Mouse (Mus musculus) intestine, embryonic 14.5 days (tissue): ENCODE results near the gene Hist2h3c1. TPM values are rescaled to one million over a fixed set of nuclear protein-coding genes. Genes with fewer than 3 reads are reported as not detected.
"Not testable (repeated sequence)": the region's sequence is repeated elsewhere in the genome, so short reads cannot be mapped to it uniquely, and the experiment has no call there.

Experiments used
- ATAC-seq: fragments of 200-750 bp; cut with Nextera tagmentation; replicated peaks from 2 replicates; pipeline ENCODE4 v1.8.0; 2017; ENCODE audit warnings: low read depth, moderate number of reproducible peaks, moderate TSS enrichment, moderate library complexity; ENCODE audit not compliant: low FRiP score, low TSS enrichment
- DNase-seq: peaks from one replicate; pipeline ENCODE4 v3.0.0-alpha.2; 2018; ENCODE audit warnings: low spot score
- H3K27ac ChIP-seq: fragments of 300-500 bp; sonication (generic); 2 replicates; pipeline ENCODE4 v1.5.1; 2014; ENCODE audit warnings: low read depth, mild to moderate bottlenecking, control low read depth
- H3K27me3 ChIP-seq: fragments of 300-500 bp; sonication (generic); replicated peaks from 2 replicates; pipeline ENCODE4 v1.6.1; 2014; ENCODE audit warnings: low read length, control low read depth; ENCODE audit not compliant: control insufficient read depth, insufficient read depth
- H3K36me3 ChIP-seq: fragments of 300-500 bp; sonication (generic); 2 replicates; pipeline ENCODE4 v1.6.1; 2014; ENCODE audit warnings: low read length, control low read depth; ENCODE audit not compliant: control insufficient read depth, insufficient read depth
- H3K4me1 ChIP-seq: fragments of 300-500 bp; sonication (generic); replicated peaks from 2 replicates; pipeline ENCODE4 v1.6.1; 2014; ENCODE audit warnings: low read length, control low read depth, mixed read lengths; ENCODE audit not compliant: control insufficient read depth, insufficient read depth
- H3K4me2 ChIP-seq: fragments of 300-500 bp; sonication (generic); 2 replicates; pipeline ENCODE4 v1.6.1; 2014; ENCODE audit warnings: low read length
- H3K4me3 ChIP-seq: fragments of 300-500 bp; sonication (generic); 2 replicates; pipeline ENCODE4 v1.5.1; 2014; ENCODE audit warnings: low read depth, low read length, control low read depth, mixed read lengths
- H3K9ac ChIP-seq: fragments of 300-500 bp; sonication (generic); 2 replicates; pipeline ENCODE4 v1.6.1; 2014; ENCODE audit warnings: mild to moderate bottlenecking, low read length
- H3K9me3 ChIP-seq: fragments of 300-500 bp; sonication (generic); 2 replicates; pipeline ENCODE4 v1.6.1; 2016; ENCODE audit warnings: low read length, control low read depth; ENCODE audit not compliant: control insufficient read depth
- WGBS: fragments of 180-500 bp; shearing (Covaris S2); extraction: QIAGEN DNeasy Blood & Tissue Kit; methylation state at CpG from one replicate; pipeline ENCODE4 v1.1.7; 2014; 5-methylcytosine and 5-hydroxymethylcytosine counted together
- polyA plus RNA-seq: library from polyadenylated mRNA; unstranded; fragments of >200 nt; fragmentation: Nextera tagmentation; extraction: Ambion mirVana; gene quantifications from 2 replicates; pipeline ENCODE4 v1.2.1, GENCODE M21; 2014

The Hist2h3c1 gene
- polyA plus RNA-seq, 1 experiment from 2014 or later, result 2.0 TPM

DNA sequence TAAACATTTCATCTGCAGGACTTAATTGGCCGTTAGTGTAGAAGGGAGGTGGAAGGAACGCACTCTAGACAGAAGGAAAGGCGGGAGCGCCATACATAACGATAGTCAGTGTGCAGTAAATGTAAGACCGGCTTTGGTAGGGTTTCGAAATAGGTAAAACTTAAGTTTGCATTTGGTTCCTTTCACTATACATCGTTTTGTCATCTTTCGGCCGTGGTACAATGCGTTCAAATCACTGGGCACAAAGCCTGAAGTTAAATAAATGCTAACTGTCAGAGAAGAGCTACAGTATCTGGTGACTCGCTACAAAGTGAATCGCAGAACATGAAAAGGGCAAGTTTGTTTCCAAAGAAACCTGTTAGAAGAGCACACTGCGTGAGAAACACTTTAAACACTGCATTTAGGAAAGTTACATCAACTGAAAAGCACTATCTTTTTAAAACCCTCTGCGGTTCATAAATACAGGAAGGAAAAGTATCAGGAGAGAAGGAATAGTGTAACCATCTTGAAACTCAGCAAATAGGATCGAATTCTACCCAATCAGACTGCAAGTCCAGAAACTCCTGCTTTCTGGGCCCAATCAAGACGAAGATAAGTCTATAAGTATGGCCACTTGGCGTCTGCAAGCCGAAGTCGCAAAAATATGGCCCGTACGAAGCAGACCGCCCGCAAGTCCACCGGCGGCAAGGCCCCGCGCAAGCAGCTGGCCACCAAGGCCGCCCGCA is 21.7 kb downstream of the Hist2h3c1 start, which contains the start of gene Hist2h3b:
Gene Hist2h3b, plus strand, starts transcription at position 604 of the 725 bp plus-strand sequence.
- Histone ChIP-seq H3K4me3 (peak within 1 kb of the TSS; percentile 58), H3K9ac (peak within 1 kb of the TSS; percentile 82), H3K27me3 (no peaks in the 10 kb centered on the region), H3K36me3 (no peaks in the 10 kb centered on the region), H3K9me3 (no peaks in the 10 kb centered on the region), H3K4me1 (peaks cover 21% of the 10 kb centered on the region), H3K27ac (peak within 1 kb of the TSS; percentile 98), H3K4me2 (peak within 1 kb of the TSS; percentile 90)
- peak; percentile 56; the same call in 1 of the 2 replicates for ATAC-seq
- peak; percentile 89 for DNase-seq
- 20% methylated on average over 27 of the region's 30 CpGs for WGBS

DNA sequence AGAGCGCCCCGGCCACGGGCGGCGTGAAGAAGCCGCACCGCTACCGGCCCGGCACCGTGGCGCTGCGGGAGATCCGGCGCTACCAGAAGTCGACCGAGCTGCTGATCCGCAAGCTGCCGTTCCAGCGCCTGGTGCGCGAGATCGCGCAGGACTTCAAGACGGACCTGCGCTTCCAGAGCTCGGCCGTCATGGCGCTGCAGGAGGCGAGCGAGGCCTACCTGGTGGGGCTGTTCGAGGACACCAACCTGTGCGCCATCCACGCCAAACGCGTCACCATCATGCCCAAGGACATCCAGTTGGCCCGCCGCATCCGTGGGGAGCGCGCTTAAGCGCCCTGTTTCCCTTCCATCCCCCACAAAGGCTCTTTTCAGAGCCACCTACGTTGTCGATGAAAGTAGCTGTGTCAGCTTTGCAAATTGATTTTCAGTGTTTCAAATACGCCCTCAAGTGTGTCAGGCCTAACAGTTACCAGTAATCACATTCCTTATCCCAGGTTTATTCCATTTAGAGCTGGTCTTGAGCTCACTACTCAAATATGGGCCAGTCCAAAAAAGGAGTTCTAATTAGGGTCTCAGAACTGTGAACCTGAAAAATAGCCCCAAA is 22.4 kb downstream of the Hist2h3c1 start:
- ATAC-seq, result peak; percentile 46; the same call in 1 of the 2 replicates
- Histone ChIP-seq H3K4me1 (peaks cover 19% of the 10 kb centered on the region), H3K27ac (peak overlapping the region; percentile 98), H3K4me3 (peak overlapping the region; percentile 58), H3K9ac (peak overlapping the region; percentile 82), H3K4me2 (peak overlapping the region; percentile 90)
- not testable (repeated sequence) for H3K9me3 ChIP-seq, H3K36me3 ChIP-seq, H3K27me3 ChIP-seq
- DNase-seq, result peak; percentile 72
- WGBS, result 0% methylated on average over 9 of the region's 44 CpGs

DNA sequence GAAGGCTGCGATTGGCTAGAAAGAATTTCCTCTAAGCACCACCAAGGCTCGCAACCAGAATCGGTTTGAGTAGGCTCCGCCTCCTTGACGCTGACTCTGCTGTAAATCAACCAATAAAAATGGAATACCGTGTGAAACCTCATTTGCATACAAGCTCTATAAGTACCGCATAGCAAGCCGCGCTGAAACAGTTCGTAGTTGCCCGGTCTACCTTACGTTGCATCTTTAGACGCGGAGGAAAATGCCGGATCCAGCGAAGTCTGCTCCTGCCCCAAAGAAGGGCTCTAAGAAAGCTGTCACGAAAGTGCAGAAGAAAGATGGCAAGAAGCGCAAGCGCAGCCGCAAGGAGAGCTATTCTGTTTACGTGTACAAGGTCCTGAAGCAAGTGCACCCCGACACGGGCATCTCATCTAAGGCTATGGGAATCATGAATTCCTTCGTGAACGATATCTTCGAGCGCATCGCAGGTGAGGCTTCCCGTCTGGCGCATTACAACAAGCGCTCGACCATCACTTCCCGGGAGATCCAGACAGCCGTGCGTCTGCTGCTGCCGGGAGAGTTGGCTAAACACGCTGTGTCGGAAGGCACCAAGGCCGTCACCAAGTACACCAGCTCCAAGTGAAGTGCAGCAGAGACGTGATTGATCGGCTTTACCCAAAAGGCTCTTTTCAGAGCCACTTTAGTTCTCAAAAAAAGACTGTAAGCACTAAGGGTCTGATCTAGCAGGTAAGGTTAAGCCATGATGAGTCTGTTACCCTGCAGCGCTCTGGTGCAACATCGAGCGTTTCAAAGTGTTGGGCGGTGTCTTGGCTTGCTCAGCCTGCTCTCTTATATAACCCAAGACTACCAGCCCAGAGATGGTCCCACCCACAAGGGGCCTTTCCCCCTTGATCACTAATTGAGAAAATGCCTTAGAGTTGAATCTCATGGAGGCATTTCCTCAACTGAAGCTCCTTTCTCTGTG is 23.3 kb downstream of the Hist2h3c1 start, which contains the start of gene Hist2h2bb:
Gene Hist2h2bb, plus strand, starts transcription at position 242 of the 964 bp plus-strand sequence.
- WGBS, result under 1% methylated on average over 45 of the region's 45 CpGs
- ATAC-seq (peak; percentile 95), DNase-seq (peak; percentile 98)

DNA sequence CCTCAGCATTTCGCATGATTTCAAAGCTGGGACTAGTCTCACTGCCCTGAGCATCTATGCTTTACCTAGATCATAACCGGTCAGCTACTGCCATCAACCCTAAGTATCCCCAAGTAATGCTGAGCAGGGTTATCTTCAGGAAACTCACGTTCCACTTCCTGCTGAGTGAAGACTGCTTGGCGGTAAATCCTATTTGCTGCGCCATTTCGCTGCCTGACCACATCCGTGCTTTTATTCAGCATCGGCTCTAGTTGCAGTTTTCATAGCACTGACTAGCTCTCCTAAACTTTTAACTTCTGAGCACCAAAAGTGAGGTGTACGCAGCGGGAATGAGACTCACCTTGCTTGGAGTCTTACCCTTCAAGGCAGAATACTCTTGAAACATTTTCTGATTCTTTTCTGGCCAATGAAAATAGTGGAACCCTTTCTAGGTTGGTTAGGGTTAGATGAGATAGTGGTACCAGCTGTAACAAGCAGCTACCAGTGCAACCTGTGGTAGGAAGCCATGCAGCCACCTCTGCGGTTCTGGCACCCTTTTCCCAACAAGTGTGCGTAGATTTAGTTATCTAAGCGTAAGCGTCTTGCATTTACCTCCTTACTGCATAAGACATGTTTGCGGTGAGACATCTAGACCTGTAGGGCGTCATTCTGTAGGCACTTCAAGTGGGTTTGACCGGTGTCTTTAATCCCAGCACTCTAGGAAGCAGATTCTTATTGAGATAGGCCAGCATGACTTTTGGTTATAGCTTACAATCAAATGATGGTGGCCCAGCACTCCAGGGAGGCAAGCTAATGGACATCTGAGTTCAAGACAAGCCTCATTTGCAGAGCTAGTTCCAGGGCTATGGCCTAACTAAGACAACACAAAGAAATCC is 27.3 kb downstream of the Hist2h3c1 start:
- ATAC-seq (no peak), DNase-seq (no peak)
- Histone ChIP-seq H3K9ac (no peak overlapping the region), H3K27ac (no peak overlapping the region), H3K9me3 (no peaks in the 10 kb centered on the region), H3K4me2 (no peak overlapping the region), H3K4me1 (peaks cover 3% of the 10 kb centered on the region; the same call in 1 of the 2 replicates), H3K36me3 (no peaks in the 10 kb centered on the region), H3K27me3 (no peaks in the 10 kb centered on the region), H3K4me3 (no peak overlapping the region)
- WGBS, result 87% methylated on average over 17 of the region's 17 CpGs

More for the DNA sequence above, 23.3 kb downstream of the Hist2h3c1 start, which contains the start of gene Hist2h2bb:
- Histone ChIP-seq H3K4me3 (peak within 1 kb of the TSS; percentile 58), H3K4me1 (peaks cover 10% of the 10 kb centered on the region), H3K27ac (peak within 1 kb of the TSS; percentile 98), H3K9me3 (no peaks in the 10 kb centered on the region), H3K9ac (peak within 1 kb of the TSS; percentile 82), H3K4me2 (peak within 1 kb of the TSS; percentile 90), H3K36me3 (no peaks in the 10 kb centered on the region), H3K27me3 (no peaks in the 10 kb centered on the region)

DNA sequence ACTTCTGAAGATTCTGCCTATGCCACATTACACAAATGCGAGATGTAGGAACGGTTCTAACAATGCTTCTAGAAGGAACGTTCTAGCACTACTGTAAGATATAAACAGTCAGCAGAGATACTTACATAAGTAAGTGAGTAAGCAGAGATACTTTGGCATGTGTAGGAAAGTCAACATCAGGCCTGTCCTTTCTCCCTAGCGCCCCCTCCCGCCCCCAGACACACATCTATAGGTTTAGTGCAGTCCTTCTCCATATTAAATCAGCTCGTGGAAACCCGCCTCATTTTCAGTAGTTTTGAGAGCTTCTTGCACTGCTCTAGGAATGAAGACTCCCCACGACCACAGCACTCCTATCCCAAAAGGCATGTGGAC is 30.9 kb downstream of the Hist2h3c1 start:
- H3K27ac ChIP-seq, result peak overlapping the region; percentile 76; the same call in 1 of the 2 replicates
- no peak for DNase-seq
- no peaks in the 10 kb centered on the region for H3K27me3 ChIP-seq
- H3K9me3 ChIP-seq, result no peaks in the 10 kb centered on the region
- H3K9ac ChIP-seq, result peak overlapping the region; percentile 63
- H3K36me3 ChIP-seq, result no peaks in the 10 kb centered on the region
- H3K4me3 ChIP-seq, result peak overlapping the region; percentile 45
- 13% methylated on average over 8 of the region's 8 CpGs for WGBS
- no peaks in the 10 kb centered on the region; the same call in 1 of the 2 replicates for H3K4me1 ChIP-seq
- H3K4me2 ChIP-seq, result peak overlapping the region; percentile 81
- peak; percentile 10 for ATAC-seq

DNA sequence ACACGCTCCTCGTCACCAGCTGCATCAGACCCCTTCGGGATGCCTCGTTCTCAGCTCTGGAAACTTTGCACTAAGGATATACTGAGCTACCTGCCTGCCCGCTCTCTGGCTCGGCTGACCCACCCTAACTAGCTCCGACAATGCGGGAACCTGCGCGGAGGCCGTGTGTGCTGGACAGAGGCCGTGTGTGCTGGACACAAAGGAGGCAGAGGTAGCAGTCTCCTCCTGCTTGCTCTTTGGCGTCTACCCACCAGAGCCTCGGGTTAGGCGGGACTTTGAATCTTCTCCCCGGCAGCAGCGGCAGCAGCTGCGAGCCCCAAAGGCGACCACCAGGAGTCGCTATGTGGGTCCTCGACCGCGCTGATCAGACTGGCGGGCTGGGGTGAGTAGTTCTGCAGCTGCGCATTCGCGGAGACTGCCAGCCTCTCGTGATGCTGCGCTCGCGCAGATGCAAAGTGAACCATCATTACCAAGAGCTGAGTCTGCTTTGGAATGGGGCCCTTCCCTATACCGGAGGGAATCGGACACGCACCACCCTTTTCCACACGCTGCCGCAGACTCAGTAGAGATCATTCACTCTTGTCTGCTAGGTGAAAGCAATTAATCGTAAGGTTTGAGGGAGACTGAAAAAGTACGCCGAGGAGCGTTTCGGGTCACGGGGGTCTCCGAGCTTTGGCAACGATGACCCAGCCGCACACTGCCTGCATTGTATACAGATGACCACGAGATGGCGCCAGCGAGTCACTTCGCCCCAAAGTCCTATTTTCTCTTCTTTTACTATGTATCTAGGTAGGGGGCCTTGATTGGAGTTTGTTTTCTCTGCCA is 31.5 kb downstream of the Hist2h3c1 start:
- peaks cover under 1% of the 10 kb centered on the region; the same call in 1 of the 2 replicates for H3K27me3 ChIP-seq
- H3K9me3 ChIP-seq, result no peaks in the 10 kb centered on the region
- peak; percentile 98 for DNase-seq
- peak; percentile 94 for ATAC-seq
- H3K27ac ChIP-seq, result peak overlapping the region; percentile 76
- H3K9ac ChIP-seq, result peak overlapping the region; percentile 63
- peak overlapping the region; percentile 45 for H3K4me3 ChIP-seq
- peak overlapping the region; percentile 81 for H3K4me2 ChIP-seq
- WGBS, result under 1% methylated on average over 49 of the region's 49 CpGs
- no peaks in the 10 kb centered on the region for H3K36me3 ChIP-seq
- H3K4me1 ChIP-seq, result no peaks in the 10 kb centered on the region; the same call in 1 of the 2 replicates

DNA sequence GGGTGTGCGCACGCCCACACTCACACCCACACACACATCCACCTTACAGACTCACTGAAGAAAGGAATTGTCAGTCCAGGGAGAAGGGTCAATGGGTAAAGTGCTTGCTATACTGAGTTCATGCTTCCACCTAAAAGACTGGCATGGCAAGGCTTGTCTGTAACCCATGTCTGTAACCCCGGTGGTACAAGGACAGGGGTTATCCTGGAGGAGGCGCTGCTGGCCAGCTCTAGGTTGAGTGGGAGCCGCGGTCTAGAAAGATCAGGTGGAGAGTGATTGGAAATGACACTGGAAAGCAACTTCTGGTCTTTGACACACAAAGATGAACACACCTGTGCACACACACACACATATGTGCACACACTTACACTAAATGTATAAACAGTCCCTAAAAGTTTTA is 34.2 kb downstream of the Hist2h3c1 start:
- ATAC-seq, result no peak
- H3K4me3 ChIP-seq, result no peak overlapping the region
- no peak overlapping the region for H3K9ac ChIP-seq
- H3K4me1 ChIP-seq, result no peaks in the 10 kb centered on the region; the same call in 1 of the 2 replicates
- no peak overlapping the region for H3K27ac ChIP-seq
- WGBS, result 60% methylated on average over 6 of the region's 6 CpGs
- H3K36me3 ChIP-seq, result no peaks in the 10 kb centered on the region
- peaks cover 6% of the 10 kb centered on the region; the same call in 1 of the 2 replicates for H3K27me3 ChIP-seq
- H3K4me2 ChIP-seq, result no peak overlapping the region
- DNase-seq, result no peak
- no peaks in the 10 kb centered on the region for H3K9me3 ChIP-seq
